Mouse (Mus musculus) E14TG2a.4 (cell line): ENCODE results near the gene Ndufa4l2.

Experiments
- H3K27me3 ChIP-seq: 2 replicates; pipeline ENCODE4 v1.6.1; 2014; ENCODE audit warnings: low read length, control low read depth; ENCODE audit not compliant: insufficient read depth
- H3K36me3 ChIP-seq: 2 replicates; pipeline ENCODE4 v1.6.1; 2014; ENCODE audit warnings: low read length, control low read depth; ENCODE audit not compliant: insufficient read depth
- H3K4me1 ChIP-seq: replicated peaks from 2 replicates; pipeline ENCODE4 v1.6.1; 2014; ENCODE audit warnings: low read depth, low read length, control low read depth
- H3K4me3 ChIP-seq: replicated peaks from 2 replicates; pipeline ENCODE4 v1.5.1; 2014; ENCODE audit warnings: mild to moderate bottlenecking, low read length
- H3K9me3 ChIP-seq: 2 replicates; pipeline ENCODE4 v1.6.1; 2014; ENCODE audit warnings: low read length, control low read depth
- CTCF ChIP-seq: conservative IDR thresholded peaks from 2 replicates; pipeline ENCODE4 v1.5.1; 2014; ENCODE audit warnings: low read length
- NANOG ChIP-seq: IDR thresholded peaks from 2 replicates; pipeline ENCODE4 v1.6.1; 2014; ENCODE audit warnings: borderline replicate concordance, low read length, mixed read lengths
- POU5F1 ChIP-seq: IDR thresholded peaks from 2 replicates; pipeline ENCODE4 v1.6.1; 2014; ENCODE audit warnings: low read length, borderline replicate concordance

Ndufa4l2 gene

DNA sequence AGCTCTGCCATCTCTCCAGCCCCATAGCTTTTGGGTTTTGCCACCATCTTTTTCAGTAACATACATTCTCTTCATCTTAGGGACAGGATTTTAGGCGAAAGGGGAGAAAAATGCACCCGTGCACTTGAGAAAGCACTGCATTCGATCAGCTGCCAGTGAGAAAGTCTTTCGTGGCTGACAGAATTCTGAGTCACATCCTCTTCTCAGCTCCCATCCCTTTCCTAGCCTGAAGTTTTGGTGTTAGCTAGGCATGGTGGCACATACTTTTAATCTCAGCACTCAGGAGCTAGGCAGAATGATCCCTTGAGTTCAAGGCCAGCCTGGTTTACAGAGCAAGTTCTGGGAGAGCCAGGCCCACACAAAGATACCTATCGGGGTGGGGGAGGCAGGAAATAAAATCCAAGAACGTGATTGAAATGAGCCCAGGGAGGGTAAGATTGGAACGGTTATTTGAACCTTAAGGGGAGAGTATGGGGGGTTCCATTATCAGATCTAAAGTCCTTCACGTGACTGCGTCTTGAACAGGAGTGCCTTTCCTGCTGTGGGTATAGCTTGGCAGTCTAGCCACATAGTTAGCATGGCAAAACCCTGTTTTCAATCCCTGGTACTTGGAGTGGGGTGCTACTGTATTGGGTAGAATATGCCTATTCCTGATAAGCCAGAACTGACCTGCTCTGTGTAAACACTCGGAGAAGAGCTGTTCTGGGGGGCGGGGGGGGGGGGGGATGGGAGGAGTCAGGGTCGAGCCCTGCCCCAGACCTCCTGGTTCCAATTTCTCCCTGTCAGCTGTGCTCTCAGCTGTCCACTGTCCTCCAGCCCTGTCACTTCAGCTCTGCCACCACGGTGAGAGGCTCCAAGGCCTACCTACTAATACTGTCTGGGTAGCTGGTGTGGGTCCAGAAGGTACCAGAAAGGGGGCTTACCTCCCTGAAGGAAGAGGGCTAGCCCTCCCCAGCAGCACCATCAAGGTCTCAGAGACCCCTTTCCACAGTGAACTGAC is 13.6 kb upstream of the Ndufa4l2 start, which contains the start of gene Stac3:
Stac3 (plus strand) TSS at position 793 of the 1,000 bp plus-strand sequence.
- Histone ChIP-seq H3K4me3 (no peak within 1 kb of the TSS), H3K27me3 (peaks cover 18% of the 10 kb centered on the region; the same call in 1 of the 2 replicates), H3K36me3 (peaks cover 31% of the 10 kb centered on the region), H3K4me1 (peaks cover 17% of the 10 kb centered on the region), H3K9me3 (no peaks in the 10 kb centered on the region)
- TF ChIP-seq POU5F1 = no peak
- no peak for TF ChIP-seq NANOG

GRCm38 (mm10) chr10:127508239-127508638 is 6.5 kb upstream of the Ndufa4l2 start:
- no peak for TF ChIP-seq NANOG
- TF ChIP-seq CTCF = peak; percentile 61

GRCm38 (mm10) chr10:127509051-127509836 is 5.5 kb upstream of the Ndufa4l2 start:
- H3K4me3 ChIP-seq = peak overlapping the region; percentile 79
- H3K36me3 ChIP-seq = no peaks in the 10 kb centered on the region
- H3K27me3 ChIP-seq = peaks cover 69% of the 10 kb centered on the region
- H3K4me1 ChIP-seq = peaks cover 66% of the 10 kb centered on the region
- H3K9me3 ChIP-seq = peaks cover 6% of the 10 kb centered on the region
- peak; percentile 85 for TF ChIP-seq CTCF
- TF ChIP-seq POU5F1 = peak; percentile 99
- no peak for TF ChIP-seq NANOG

More at GRCm38 (mm10) chr10:127508239-127508638, 6.5 kb upstream of the Ndufa4l2 start:
- peak overlapping the region; percentile 79 for H3K4me3 ChIP-seq
- H3K27me3 ChIP-seq = peaks cover 67% of the 10 kb centered on the region
- no peaks in the 10 kb centered on the region for H3K36me3 ChIP-seq
- H3K4me1 ChIP-seq = peaks cover 56% of the 10 kb centered on the region
- H3K9me3 ChIP-seq = peaks cover 6% of the 10 kb centered on the region

- no peak for TF ChIP-seq NANOG
- no peak for TF ChIP-seq POU5F1
- TF ChIP-seq CTCF = no peak
- H3K36me3 ChIP-seq = no peaks in the 10 kb centered on the region
- H3K9me3 ChIP-seq = peaks cover 6% of the 10 kb centered on the region
These were observed 4.7 kb upstream of the Ndufa4l2 start for GRCm38 (mm10) chr10:127509837-127510701.

DNA sequence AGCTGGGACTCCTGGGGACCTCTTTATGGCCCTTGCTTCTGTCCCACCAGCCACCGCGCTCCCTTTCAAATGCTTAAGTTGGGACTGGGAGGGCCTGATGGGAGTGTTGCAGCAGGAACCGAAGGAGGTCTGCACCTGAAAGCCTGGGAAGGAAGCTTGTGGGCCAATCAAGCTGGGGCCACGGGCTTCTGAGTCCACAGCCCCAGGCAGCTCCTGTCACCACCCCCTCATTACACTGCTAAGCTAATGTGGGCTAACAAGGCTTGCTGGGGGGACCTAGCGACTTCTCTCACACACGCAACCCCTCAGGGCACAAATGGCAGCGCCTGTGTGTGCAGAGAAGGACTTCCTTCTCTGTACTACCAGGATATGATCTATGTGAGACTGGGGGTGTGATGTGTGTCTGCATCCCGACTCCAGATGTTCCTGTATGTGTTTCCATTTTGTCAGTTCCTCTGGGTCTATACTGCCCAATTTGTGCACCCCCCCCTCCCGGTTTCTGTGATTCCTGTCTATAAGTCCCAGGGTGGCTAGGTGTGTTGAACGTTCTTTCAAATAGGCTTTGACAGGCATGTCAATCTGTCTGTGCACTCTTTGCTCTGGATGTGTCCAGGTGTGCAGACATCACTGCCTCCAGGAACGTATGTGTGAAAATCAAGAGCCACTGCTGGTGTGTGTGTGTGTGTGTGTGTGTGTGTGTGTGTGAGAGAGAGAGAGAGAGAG is 3.7 kb upstream of the Ndufa4l2 start:
- Histone ChIP-seq H3K27me3 (peaks cover 83% of the 10 kb centered on the region), H3K4me1 (peaks cover 84% of the 10 kb centered on the region), H3K4me3 (peak overlapping the region; percentile 79), H3K36me3 (peaks cover 5% of the 10 kb centered on the region), H3K9me3 (peaks cover 6% of the 10 kb centered on the region)
- TF ChIP-seq POU5F1 (no peak), CTCF (no peak), NANOG (no peak)

More at GRCm38 (mm10) chr10:127509837-127510701, 4.7 kb upstream of the Ndufa4l2 start:
- peaks cover 73% of the 10 kb centered on the region for H3K27me3 ChIP-seq
- peaks cover 74% of the 10 kb centered on the region for H3K4me1 ChIP-seq
- H3K4me3 ChIP-seq = peak overlapping the region; percentile 79

- TF ChIP-seq CTCF (no peak; the same call in 1 of the 2 replicates), POU5F1 (no peak), NANOG (no peak)
- Histone ChIP-seq H3K36me3 (peaks cover 12% of the 10 kb centered on the region), H3K9me3 (peaks cover 6% of the 10 kb centered on the region), H3K4me3 (peak overlapping the region; percentile 79), H3K4me1 (peaks cover 91% of the 10 kb centered on the region), H3K27me3 (peaks cover 85% of the 10 kb centered on the region)
These were observed 3.0 kb upstream of the Ndufa4l2 start for GRCm38 (mm10) chr10:127511634-127512306.

DNA sequence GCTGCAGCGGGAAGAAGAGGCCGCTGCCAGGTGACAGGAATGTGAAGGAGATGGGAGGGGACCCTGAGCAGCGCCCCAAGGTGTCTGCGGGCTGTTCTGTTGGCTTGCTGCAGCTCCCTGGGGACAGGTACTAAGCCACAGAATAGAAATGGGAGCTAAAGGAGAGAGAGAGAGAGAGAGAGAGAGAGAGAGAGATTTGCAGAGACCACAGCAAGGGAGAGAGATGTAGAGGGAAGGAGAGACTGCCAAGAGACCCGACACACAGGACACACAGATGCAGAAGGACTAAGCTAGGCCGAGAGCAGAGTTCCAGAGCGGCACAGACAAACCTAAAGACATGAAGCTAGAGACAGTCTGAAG is 2.5 kb upstream of the Ndufa4l2 start:
- peaks cover 83% of the 10 kb centered on the region for H3K27me3 ChIP-seq
- no peak for TF ChIP-seq POU5F1
- TF ChIP-seq NANOG = no peak
- TF ChIP-seq CTCF = no peak
- peaks cover 93% of the 10 kb centered on the region for H3K4me1 ChIP-seq
- H3K4me3 ChIP-seq = peak overlapping the region; percentile 79
- H3K36me3 ChIP-seq = peaks cover 17% of the 10 kb centered on the region
- peaks cover 5% of the 10 kb centered on the region for H3K9me3 ChIP-seq
